Mouse (Mus musculus): ENCODE results near the gene Xlr3c.

DNA sequence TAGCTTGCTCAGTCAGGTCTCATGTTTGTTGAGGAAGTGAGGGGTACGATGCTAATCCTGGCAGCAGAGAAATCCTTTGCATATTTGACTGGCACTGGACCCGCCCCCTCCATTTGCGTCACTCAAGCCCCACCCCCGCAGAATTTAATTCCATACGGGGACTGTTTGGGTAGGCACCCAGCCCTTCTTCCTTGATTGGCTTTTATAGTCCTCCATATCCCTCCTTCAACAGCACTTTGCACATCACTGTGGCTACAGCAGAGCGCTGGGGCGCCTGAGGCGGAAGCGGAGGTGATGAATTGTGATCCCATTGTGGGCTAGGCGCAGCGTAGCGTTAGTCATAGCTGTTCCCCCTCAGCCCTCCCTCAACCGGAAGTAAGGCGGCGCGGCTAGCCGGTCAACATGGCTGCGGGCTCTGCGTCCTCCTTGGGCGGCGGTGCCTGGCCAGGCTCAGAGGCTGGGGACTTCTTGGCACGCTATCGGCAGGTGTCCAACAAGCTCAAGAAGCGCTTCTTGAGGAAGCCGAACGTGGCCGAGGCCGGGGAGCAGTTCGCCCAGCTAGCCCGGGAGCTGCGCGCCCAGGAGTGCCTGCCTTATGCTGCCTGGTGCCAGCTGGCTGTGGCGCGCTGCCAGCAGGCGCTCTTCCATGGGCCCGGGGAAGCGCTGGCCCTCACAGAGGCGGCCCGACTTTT, 37.1 kb downstream of the Xlr3c start, which contains the start of gene F8a:
- no peak for TF ChIP-seq CTCF (conservative IDR thresholded peaks at IDR 0.05; ENCODE audit: low read length)
- no peak for TF ChIP-seq POU5F1 (IDR thresholded peaks at IDR 0.05; ENCODE audit: borderline replicate concordance, low read length)

Data from E14TG2a.4 (cell line).